Mouse (Mus musculus): ENCODE data around the gene Akap13.

Gene Akap13

GRCm38 (mm10) chr7:75455223-75456151 is at the start of gene Akap13:
TSS of gene Akap13 (plus strand) at chr7:75455534.
- peak; percentile 91 to 95 for DNase-seq (ENCODE audit: low spot score in 2 of 2)

GRCm38 (mm10) chr7:75410641-75411040 is 44.7 kb upstream of the Akap13 start:
- DNase-seq (ENCODE audit: low spot score in 2 of 2): no peak

GRCm38 (mm10) chr7:75411226-75411625 is 44.1 kb upstream of the Akap13 start:
- DNase-seq (ENCODE audit: low spot score in 2 of 2): no peak

- no peak for DNase-seq (ENCODE audit: low spot score in 2 of 2)
These were observed 43.3 kb upstream of the Akap13 start for GRCm38 (mm10) chr7:75412011-75412510.

GRCm38 (mm10) chr7:75412568-75412967 is 42.8 kb upstream of the Akap13 start:
- no peak for DNase-seq (ENCODE audit: low spot score in 2 of 2)

GRCm38 (mm10) chr7:75413903-75414302 is 41.4 kb upstream of the Akap13 start:
- peak; percentile 21 to 66 for DNase-seq (ENCODE audit: low spot score in 2 of 2)

GRCm38 (mm10) chr7:75414316-75414715 is 41.0 kb upstream of the Akap13 start:
- DNase-seq (ENCODE audit: low spot score in 2 of 2): no peak

GRCm38 (mm10) chr7:75415166-75415881 is 40.0 kb upstream of the Akap13 start:
- no peak for DNase-seq (ENCODE audit: low spot score in 2 of 2)

GRCm38 (mm10) chr7:75415882-75416585 is 39.3 kb upstream of the Akap13 start:
- no peak for DNase-seq (ENCODE audit: low spot score in 2 of 2)

- DNase-seq (ENCODE audit: low spot score in 2 of 2): no peak
These were observed 34.4 kb upstream of the Akap13 start for GRCm38 (mm10) chr7:75420927-75421326.

- no peak for DNase-seq (ENCODE audit: low spot score in 2 of 2)
These were observed 31.2 kb upstream of the Akap13 start for GRCm38 (mm10) chr7:75424121-75424520.

- peak in 1 of 2 experiments; percentile 34 for DNase-seq (ENCODE audit: low spot score in 2 of 2)
These were observed 28.0 kb upstream of the Akap13 start for GRCm38 (mm10) chr7:75427322-75427721.

- DNase-seq (ENCODE audit: low spot score in 2 of 2): peak in 1 of 2 experiments; percentile 4
These were observed 26.4 kb upstream of the Akap13 start for GRCm38 (mm10) chr7:75428913-75429312.

- no peak for DNase-seq (ENCODE audit: low spot score in 2 of 2)
These were observed 24.8 kb upstream of the Akap13 start for GRCm38 (mm10) chr7:75430550-75430949.

GRCm38 (mm10) chr7:75431043-75431442 is 24.3 kb upstream of the Akap13 start:
- DNase-seq (ENCODE audit: low spot score in 2 of 2): no peak

- peak in 1 of 2 experiments; percentile 19 for DNase-seq (ENCODE audit: low spot score in 2 of 2)
These were observed 23.3 kb upstream of the Akap13 start for GRCm38 (mm10) chr7:75432046-75432445.

GRCm38 (mm10) chr7:75436413-75437174 is 18.7 kb upstream of the Akap13 start:
- DNase-seq (ENCODE audit: low spot score in 2 of 2): peak in 1 of 2 experiments; percentile 23

GRCm38 (mm10) chr7:75439570-75439969 is 15.8 kb upstream of the Akap13 start:
- no peak for DNase-seq (ENCODE audit: low spot score in 2 of 2)

GRCm38 (mm10) chr7:75440241-75440640 is 15.1 kb upstream of the Akap13 start:
- DNase-seq (ENCODE audit: low spot score in 2 of 2): no peak

- DNase-seq (ENCODE audit: low spot score in 2 of 2): no peak
These were observed 13.4 kb upstream of the Akap13 start for GRCm38 (mm10) chr7:75441947-75442346.

Measured in spleen, postnatal 4 days (tissue).